Mouse (Mus musculus) testis, adult 2 months (tissue): Measurements from ENCODE around the gene Fam193b.

Source experiments
- CTCF ChIP-seq: fragments of 200-500 bp; IDR thresholded peaks from 2 replicates; pipeline ENCODE4 v1.5.1; 2012; ENCODE audit warnings: low read depth, mild to moderate bottlenecking, inconsistent platforms, low read length, moderate library complexity; ENCODE audit not compliant: control insufficient read depth, insufficient read depth, insufficient replicate concordance
- POLR2A ChIP-seq: fragments of 200-500 bp; IDR thresholded peaks from 2 replicates; pipeline ENCODE4 v1.6.1; 2012; ENCODE audit warnings: low read depth, mild to moderate bottlenecking, inconsistent platforms, low read length, moderate library complexity; ENCODE audit not compliant: control insufficient read depth

- TF ChIP-seq CTCF (no peak), POLR2A (no peak)
Measured at GRCm38 (mm10) chr13:55506697-55507096, 64.2 kb downstream of the Fam193b start.
